Mouse (Mus musculus) heart, embryonic 15.5 days (tissue): Measurements from ENCODE around the gene Gtsf1. TPM values are rescaled to one million over a fixed set of nuclear protein-coding genes. Genes with fewer than 3 reads are reported as not detected.

Experiments used
- ATAC-seq: fragments of 200-750 bp; cut with Nextera tagmentation; replicated peaks from 2 replicates; pipeline ENCODE4 v1.8.0; 2017; ENCODE audit warnings: low read depth, moderate TSS enrichment; ENCODE audit not compliant: insufficient number of reproducible peaks, insufficient read depth, low FRiP score
- H3K27ac ChIP-seq: fragments of 300-500 bp; sonication (generic); 2 replicates; pipeline ENCODE4 v1.5.1; 2015; ENCODE audit warnings: mild to moderate bottlenecking, inconsistent platforms
- H3K27me3 ChIP-seq: fragments of 300-500 bp; sonication (generic); 2 replicates; pipeline ENCODE4 v1.6.1; 2015; ENCODE audit warnings: inconsistent platforms
- H3K36me3 ChIP-seq: fragments of 300-500 bp; sonication (generic); 2 replicates; pipeline ENCODE4 v1.6.1; 2015; ENCODE audit warnings: mild to moderate bottlenecking, inconsistent platforms
- H3K4me1 ChIP-seq: fragments of 300-500 bp; sonication (generic); replicated peaks from 2 replicates; pipeline ENCODE4 v1.6.1; 2015; ENCODE audit warnings: inconsistent platforms
- H3K4me2 ChIP-seq: fragments of 300-500 bp; sonication (generic); 2 replicates; pipeline ENCODE4 v1.6.1; 2015; ENCODE audit warnings: inconsistent platforms, mild to moderate bottlenecking, moderate library complexity
- H3K4me3 ChIP-seq: fragments of 300-500 bp; sonication (generic); 2 replicates; pipeline ENCODE4 v1.5.1; 2015; ENCODE audit warnings: mild to moderate bottlenecking, inconsistent platforms
- H3K9ac ChIP-seq: fragments of 300-500 bp; sonication (generic); 2 replicates; pipeline ENCODE4 v1.6.1; 2015; ENCODE audit warnings: mild to moderate bottlenecking, inconsistent platforms
- H3K9me3 ChIP-seq: fragments of 300-500 bp; sonication (generic); replicated peaks from 2 replicates; pipeline ENCODE4 v1.6.1; 2016; ENCODE audit warnings: inconsistent platforms
- WGBS: fragments of 180-500 bp; shearing (Covaris S2); methylation state at CpG from one replicate; pipeline ENCODE4 v1.1.7; 2015; ENCODE audit warnings: mixed read lengths; 5-methylcytosine and 5-hydroxymethylcytosine counted together
- polyA plus RNA-seq: library from polyadenylated mRNA; unstranded; fragments of >200 nt; fragmentation: Nextera tagmentation; extraction: Ambion mirVana; gene quantifications from 2 replicates; pipeline ENCODE4 v1.2.1, GENCODE M21; 2015

Gene Gtsf1
- polyA plus RNA-seq, 1 experiment from 2014 or later, result 32.6 TPM

DNA sequence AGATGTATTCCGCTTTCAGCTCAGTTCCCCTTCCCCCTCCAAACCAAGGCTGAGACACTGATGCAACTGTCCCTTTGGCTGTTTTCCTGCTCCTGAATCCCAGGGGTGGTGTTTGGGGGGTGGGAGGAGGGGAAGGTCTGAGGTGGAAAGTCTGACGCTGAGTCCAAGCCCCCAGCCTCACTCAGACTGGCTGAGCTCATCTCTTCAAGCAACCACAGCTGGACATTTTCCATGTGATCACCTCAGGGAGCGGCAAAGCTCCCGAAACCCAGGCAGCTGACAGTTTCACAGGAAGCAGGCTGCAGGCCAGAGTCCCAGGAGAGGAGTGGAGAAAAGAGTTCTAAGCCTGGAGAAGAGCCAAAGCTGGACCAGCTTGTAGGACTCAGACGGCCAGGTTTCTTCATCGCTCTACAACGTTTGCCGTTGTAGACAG, 53.4 kb downstream of the Gtsf1 start:
- Histone ChIP-seq H3K9ac (no peak overlapping the region), H3K4me1 (peaks cover 34% of the 10 kb centered on the region), H3K4me3 (no peak overlapping the region), H3K4me2 (no peak overlapping the region), H3K27ac (peak overlapping the region; percentile 64), H3K27me3 (no peaks in the 10 kb centered on the region), H3K36me3 (no peaks in the 10 kb centered on the region), H3K9me3 (no peaks in the 10 kb centered on the region)
- ATAC-seq, result no peak
- 36% methylated on average over 8 of the region's 8 CpGs for WGBS

DNA sequence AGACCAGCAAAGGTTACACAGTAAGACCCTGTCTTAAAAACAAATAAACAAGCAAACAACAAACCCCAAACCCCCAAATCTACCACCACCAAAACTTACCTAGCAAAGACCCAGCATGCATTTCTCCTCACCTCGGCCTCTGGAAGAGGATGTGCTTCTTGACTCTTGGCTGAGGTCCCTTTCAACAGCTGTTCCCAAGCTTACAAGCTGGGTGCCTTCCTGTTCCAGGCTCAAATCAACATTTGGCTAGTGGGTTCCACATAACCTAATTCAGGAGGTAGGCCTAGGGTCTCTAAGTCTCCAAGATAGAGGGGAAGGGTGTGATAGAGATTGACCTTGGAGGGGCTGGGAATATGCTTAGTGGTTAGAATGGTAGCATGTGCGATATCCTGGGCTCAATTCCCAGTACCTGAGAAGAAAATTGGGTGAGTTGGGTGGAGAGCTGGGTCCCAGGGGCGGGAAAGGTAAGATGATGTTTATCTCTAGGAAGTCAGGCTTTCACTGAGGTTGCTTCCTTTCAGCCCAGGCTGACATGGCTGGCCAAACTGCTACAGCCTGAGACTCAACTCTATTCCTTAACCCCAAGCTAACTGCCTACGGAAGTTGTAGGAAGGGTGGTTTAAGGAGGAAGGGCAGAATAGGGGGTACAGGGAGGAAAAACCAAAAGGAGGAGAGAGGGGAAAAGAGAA, 55.0 kb downstream of the Gtsf1 start:
- Histone ChIP-seq H3K4me2 (no peak overlapping the region), H3K4me1 (peaks cover 44% of the 10 kb centered on the region), H3K36me3 (no peaks in the 10 kb centered on the region), H3K9ac (no peak overlapping the region), H3K27me3 (no peaks in the 10 kb centered on the region), H3K27ac (no peak overlapping the region), H3K4me3 (no peak overlapping the region), H3K9me3 (no peaks in the 10 kb centered on the region)
- no peak for ATAC-seq
- 77% methylated on average over 4 of the region's 4 CpGs for WGBS

DNA sequence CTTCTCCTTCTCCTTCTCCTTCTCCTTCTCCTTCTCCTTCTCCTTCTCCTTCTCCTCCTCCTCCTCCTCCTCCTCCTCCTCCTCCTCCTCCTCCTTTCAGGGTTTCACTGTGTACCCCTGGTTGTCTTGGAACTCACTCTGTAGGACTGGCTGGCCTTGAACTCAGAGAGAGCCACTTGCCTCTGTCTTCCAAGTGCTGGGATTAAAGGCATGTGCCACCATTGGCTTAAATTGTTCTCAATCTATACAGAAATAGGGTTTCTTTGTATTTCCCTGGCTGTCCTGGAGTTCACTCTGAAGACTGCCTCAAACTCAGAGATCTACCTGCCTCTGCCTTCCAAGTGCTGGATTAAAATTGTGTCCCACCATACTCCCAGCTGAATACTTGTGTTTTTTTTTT, 57.8 kb downstream of the Gtsf1 start:
- Histone ChIP-seq H3K4me1 (peaks cover 35% of the 10 kb centered on the region), H3K4me2 (no peak overlapping the region), H3K9ac (no peak overlapping the region), H3K27ac (no peak overlapping the region), H3K27me3 (no peaks in the 10 kb centered on the region), H3K4me3 (no peak overlapping the region), H3K36me3 (no peaks in the 10 kb centered on the region), H3K9me3 (no peaks in the 10 kb centered on the region)
- no peak for ATAC-seq

DNA sequence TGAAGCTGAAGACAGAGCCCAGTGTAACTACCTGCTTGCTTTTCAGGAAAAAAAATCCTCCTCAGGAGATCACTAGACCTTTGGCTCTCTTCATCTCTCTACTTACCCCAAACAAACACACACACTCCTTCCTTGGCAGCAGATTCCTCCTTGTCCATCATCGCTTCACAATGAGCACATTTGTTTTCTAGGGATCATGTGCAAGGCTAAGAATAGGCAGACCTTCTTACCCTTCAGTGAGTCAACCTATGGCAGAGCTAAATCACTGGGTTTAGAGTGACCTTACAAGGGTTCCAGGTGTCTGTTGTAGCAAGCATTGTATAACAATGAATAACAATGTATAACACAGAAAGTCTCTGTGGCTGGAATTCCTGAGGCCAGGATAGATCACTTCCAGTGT, 58.5 kb downstream of the Gtsf1 start:
- no peak for ATAC-seq
- no peak overlapping the region for H3K4me3 ChIP-seq
- WGBS, result 43% methylated on average over 1 of the region's 1 CpGs
- peaks cover 35% of the 10 kb centered on the region for H3K4me1 ChIP-seq
- no peaks in the 10 kb centered on the region for H3K27me3 ChIP-seq
- no peaks in the 10 kb centered on the region for H3K9me3 ChIP-seq
- H3K27ac ChIP-seq, result peak overlapping the region; percentile 2; the same call in 1 of the 2 replicates
- H3K4me2 ChIP-seq, result no peak overlapping the region
- H3K36me3 ChIP-seq, result no peaks in the 10 kb centered on the region
- no peak overlapping the region for H3K9ac ChIP-seq

DNA sequence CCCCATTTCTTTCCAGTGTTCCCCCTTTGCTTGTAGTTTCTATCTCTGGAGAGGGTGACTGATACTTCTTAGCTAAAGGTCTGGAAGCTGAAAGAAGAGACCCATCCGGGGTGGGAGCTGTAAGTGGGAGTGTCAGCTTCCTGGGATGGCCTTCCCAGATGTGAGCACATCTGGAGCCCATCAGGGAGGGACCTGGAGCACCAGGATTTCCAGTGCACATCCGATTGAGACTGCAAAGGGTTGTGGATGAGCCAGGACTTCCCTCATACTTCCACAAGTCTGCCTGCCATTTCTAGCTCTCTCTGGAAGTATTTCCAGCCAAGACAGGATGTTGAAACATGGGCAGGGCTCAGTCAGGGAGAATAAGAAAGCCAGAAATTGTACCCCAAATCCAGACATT, 59.1 kb downstream of the Gtsf1 start:
- Histone ChIP-seq H3K4me1 (peaks cover 29% of the 10 kb centered on the region), H3K9ac (no peak overlapping the region), H3K4me3 (no peak overlapping the region), H3K4me2 (no peak overlapping the region), H3K36me3 (no peaks in the 10 kb centered on the region), H3K27ac (peak overlapping the region; percentile 2; the same call in 1 of the 2 replicates), H3K9me3 (no peaks in the 10 kb centered on the region), H3K27me3 (no peaks in the 10 kb centered on the region)
- WGBS, result 18% methylated on average over 2 of the region's 2 CpGs
- no peak for ATAC-seq

DNA sequence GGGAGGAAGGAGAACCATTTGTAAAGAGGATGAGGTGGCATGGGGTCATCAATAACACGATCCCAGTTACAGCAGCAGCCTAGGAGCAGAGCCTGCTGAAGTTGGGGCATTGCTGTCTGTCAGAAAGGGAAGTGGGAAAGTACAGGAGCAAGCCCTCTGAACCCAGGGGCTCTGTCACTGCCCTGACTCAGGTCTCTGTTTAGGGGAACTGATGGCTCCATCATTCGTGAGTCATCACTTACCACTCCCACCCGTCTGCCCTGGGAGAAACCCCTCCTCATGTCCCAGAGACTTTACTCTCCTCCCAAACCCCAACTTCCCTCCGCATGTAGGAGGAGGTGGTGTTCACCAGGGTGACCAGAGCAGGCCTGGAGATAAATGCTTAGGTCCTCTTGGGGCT, 59.8 kb downstream of the Gtsf1 start:
- Histone ChIP-seq H3K27me3 (no peaks in the 10 kb centered on the region), H3K4me3 (no peak overlapping the region), H3K27ac (no peak overlapping the region), H3K36me3 (no peaks in the 10 kb centered on the region), H3K4me2 (no peak overlapping the region), H3K9ac (no peak overlapping the region), H3K9me3 (no peaks in the 10 kb centered on the region), H3K4me1 (peaks cover 29% of the 10 kb centered on the region)
- 29% methylated on average over 4 of the region's 4 CpGs for WGBS
- no peak for ATAC-seq

DNA sequence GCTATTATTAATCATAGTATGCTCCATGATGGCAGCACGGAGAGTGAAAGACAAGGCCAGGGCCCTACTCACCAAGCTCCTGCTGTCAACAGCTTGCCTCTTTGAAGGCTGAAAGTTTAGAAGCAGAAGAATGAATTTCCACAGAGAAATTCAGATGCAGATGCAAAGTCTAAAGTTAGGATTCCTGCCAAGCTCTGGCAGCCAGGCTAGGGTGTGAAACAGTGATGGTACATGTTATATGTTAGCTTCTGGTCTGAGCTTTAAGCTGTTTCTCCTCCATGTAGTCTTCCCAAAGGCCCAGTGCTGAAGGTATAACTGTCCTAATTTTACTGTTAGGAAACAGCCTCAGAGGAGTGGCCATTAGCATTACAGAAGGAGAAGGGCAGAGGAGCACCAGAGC, 61.1 kb downstream of the Gtsf1 start:
- H3K36me3 ChIP-seq, result no peaks in the 10 kb centered on the region
- no peak overlapping the region for H3K27ac ChIP-seq
- WGBS, result 55% methylated on average over 1 of the region's 1 CpGs
- H3K27me3 ChIP-seq, result no peaks in the 10 kb centered on the region
- no peaks in the 10 kb centered on the region for H3K9me3 ChIP-seq
- ATAC-seq, result no peak
- peaks cover 39% of the 10 kb centered on the region for H3K4me1 ChIP-seq
- no peak overlapping the region for H3K4me2 ChIP-seq
- H3K9ac ChIP-seq, result no peak overlapping the region
- no peak overlapping the region for H3K4me3 ChIP-seq

DNA sequence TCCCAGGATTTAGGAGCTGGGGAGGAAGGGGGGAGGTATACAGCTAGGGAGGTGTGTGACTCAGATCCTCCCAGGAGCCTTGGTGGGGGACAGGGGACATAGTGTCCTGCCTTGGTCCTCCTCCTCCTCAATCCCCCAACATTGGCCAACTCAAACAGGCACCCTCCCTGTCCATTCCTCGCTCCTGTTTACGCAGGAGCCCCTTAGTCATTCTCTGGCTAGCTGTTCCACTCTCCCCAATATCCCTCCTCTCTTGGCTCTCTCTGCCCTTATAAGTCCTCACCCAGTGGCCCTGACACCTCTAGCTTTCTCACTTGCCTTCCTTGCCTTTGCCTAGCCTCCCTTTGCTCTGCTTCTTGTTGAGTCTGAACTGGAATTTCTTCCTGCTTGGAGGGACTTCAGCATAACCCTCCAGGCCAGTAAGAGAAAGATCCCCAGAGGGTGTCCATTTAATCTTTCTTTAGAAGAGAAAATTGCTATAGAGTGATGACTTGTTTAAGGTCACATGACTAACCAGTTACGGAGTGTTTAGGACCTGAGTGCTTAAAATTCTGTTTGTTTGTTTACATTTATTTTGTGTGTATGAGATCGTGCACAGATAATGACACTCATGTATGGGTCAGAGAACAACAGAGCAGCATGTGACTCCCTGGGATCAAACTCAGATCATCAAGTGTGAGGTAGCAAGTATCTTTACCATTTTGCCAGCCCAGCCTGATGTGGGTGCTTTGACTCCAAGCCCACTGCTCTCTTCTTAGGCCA, 61.9 kb downstream of the Gtsf1 start:
- H3K4me3 ChIP-seq, result no peak overlapping the region
- no peak overlapping the region for H3K4me2 ChIP-seq
- no peaks in the 10 kb centered on the region for H3K36me3 ChIP-seq
- no peak overlapping the region for H3K9ac ChIP-seq
- H3K27me3 ChIP-seq, result no peaks in the 10 kb centered on the region
- peaks cover 44% of the 10 kb centered on the region for H3K4me1 ChIP-seq
- H3K27ac ChIP-seq, result no peak overlapping the region
- 81% methylated on average over 4 of the region's 4 CpGs for WGBS
- no peaks in the 10 kb centered on the region for H3K9me3 ChIP-seq
- ATAC-seq, result no peak

DNA sequence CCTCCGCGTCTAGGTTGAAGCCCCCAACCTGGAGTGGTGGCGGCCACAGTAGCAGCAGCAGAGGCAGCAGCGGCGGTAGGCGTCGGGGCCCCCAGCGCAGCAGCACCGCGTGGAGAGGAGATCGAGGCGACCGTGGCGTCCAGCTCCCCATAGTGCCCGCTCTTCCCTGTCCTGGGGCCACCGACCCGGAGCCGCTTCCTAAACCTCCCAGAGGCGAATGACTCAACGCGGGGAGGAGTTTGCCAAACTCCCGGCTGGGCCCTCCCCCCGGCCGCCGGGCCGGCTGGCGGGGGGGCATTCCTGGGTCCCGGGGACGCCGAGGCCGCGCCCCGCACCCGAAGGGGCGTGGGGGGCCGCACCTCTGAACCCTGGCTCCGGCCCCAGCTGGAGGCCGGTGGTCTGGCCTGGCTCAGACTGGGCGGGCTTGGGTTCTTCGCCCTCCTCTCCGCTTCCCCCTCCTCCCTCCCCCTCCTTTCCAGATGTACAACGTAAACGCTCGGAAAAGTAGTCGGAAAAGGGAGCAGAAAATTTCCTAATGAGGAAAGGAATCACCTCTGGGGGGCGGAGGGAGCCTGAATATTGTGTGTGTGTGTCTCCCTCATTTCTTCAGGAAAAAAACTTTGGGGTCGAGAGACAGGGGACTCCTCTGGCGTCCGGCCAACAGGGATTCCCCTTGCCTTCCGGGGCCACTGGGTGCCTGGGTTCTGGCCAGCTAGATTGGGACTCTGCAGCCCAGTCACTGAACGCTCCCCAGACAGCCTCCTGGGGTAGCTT, 63.7 kb downstream of the Gtsf1 start, which contains the start of gene Itga5:
TSS of gene Itga5 (minus strand) at position 388 of the 774 bp plus-strand sequence.
- H3K4me1 ChIP-seq, result peaks cover 53% of the 10 kb centered on the region
- peak within 1 kb of the TSS; percentile 95 for H3K27ac ChIP-seq
- no peaks in the 10 kb centered on the region for H3K9me3 ChIP-seq
- WGBS, result under 1% methylated on average over 51 of the region's 51 CpGs
- H3K4me3 ChIP-seq, result peak within 1 kb of the TSS; percentile 91
- peak within 1 kb of the TSS; percentile 99 for H3K9ac ChIP-seq
- ATAC-seq, result peak; percentile 81
- H3K4me2 ChIP-seq, result peak within 1 kb of the TSS; percentile 70
- no peaks in the 10 kb centered on the region for H3K27me3 ChIP-seq
- no peaks in the 10 kb centered on the region for H3K36me3 ChIP-seq

DNA sequence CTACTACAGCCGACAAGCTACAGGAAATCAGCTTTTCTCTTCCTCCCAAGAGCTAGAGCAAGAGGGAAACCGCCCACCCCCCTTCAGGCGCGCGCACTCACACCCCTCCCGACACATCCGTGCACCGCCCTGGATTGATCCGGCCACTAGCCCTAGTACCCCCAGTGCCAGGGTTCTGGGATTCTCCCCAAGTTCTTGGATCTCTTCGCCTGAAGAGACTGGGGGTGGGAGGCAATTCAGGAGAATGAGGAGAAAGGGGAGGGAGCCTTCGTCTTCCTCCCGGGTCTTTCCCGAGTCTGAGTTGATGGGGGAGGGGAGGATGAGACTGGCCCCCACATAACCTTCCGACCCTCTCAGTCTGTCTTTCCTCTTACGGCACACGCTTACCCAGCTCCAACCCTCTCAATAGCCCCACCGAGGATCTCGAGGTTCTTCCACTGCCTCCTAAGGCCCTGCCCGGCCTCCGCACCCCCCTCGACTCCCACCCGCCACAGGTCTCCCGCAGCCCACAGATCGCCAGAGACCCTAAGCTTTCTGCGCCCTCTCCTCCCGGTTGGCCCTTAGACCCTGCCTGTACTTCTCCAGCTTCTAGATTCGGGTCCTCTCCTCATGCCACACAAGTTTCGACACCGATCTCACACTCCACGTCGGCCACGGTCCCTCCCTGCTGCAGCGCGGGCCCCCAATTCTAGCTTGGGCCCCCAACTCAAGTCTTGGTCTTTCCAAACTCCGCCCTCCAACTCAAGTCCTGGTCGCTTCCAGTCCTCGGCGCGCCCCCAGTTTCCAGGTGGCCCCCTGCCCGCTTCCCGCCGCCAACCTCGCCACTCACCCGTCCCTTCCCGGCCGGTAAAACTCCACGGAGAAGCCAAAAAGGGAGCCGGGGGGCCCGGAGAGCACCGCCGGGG, 64.5 kb downstream of the Gtsf1 start:
- H3K36me3 ChIP-seq, result no peaks in the 10 kb centered on the region
- H3K27me3 ChIP-seq, result no peaks in the 10 kb centered on the region
- peak overlapping the region; percentile 99 for H3K9ac ChIP-seq
- under 1% methylated on average over 51 of the region's 51 CpGs for WGBS
- peaks cover 55% of the 10 kb centered on the region for H3K4me1 ChIP-seq
- no peaks in the 10 kb centered on the region for H3K9me3 ChIP-seq
- H3K27ac ChIP-seq, result peak overlapping the region; percentile 95
- peak overlapping the region; percentile 91 for H3K4me3 ChIP-seq
- H3K4me2 ChIP-seq, result peak overlapping the region; percentile 70
- peak; percentile 33; the same call in 1 of the 2 replicates for ATAC-seq
